Mouse (Mus musculus): ENCODE measurements around the gene Naaladl2.

DNA sequence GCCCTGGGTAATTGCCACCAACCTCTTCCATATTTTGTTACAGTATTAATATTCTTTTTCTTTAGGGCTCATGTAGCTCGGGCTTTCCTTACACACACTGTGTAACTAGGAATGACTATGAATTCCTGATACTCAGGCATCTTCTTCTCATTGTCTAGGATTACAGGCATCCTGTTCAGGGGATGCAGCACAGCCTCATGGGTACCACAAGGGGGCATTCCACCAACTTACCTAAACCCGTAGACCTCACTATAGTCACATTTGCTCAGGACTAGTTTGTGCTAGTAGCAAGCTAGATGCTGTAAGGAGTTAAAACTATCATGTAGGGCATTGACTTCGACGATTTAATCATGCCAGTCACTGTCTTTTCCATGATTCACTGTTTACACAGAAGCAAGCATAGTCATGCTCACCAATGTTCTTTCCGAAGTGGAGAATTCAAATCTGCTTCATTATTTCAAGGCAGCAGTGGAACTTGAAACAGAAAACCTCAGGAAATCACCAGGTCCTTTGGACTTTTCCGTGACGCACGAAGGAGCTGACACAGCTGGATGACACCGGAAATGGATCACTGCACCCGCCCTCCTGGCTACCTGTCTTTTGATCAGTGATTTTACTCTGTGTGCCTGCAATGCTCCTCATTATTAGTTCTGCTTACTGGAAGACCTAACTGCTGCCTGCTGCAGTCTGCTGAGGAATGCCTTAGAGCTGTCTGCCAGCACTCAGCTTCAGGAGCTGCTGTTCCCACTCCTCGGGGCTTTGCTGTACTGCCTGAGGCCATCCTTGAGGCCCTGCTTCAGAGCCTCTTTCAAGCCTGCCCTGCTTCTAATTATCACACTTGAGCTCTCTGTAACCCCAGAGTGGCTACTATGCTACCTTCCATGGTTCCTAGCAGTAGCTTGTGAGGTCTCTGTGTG lies 822.3 kb downstream of the Naaladl2 start:
- TF ChIP-seq CTCF (IDR thresholded peaks at IDR 0.05) (peak; percentile 13; the same call in 1 of the 2 replicates), EP300 (IDR thresholded peaks at IDR 0.05) (no peak)
